Mouse (Mus musculus): ENCODE measurements around the gene Zfp91. TPM values are rescaled to one million over a fixed set of nuclear protein-coding genes. Genes with fewer than 3 reads are reported as not detected.
"Not testable (repeated sequence)": the region's sequence is repeated elsewhere in the genome, so short reads cannot be mapped to it uniquely, and the experiment has no call there.

The Zfp91 gene
- total and polyA plus RNA-seq, 3 experiments = 11.5 to 81.0 (median 75.0) TPM

- DNase-seq = peak; percentile 97
Measured at GRCm38 (mm10) chr19:12794056-12795044, 1.6 kb downstream of the Zfp91 start.

- no peak for DNase-seq
Measured at GRCm38 (mm10) chr19:12792374-12792773, 3.6 kb downstream of the Zfp91 start.

GRCm38 (mm10) chr19:12787721-12788120 is 8.2 kb downstream of the Zfp91 start:
- no peak for DNase-seq

- no peak for DNase-seq
Measured at GRCm38 (mm10) chr19:12786803-12787395, 9.0 kb downstream of the Zfp91 start.

- no peak for DNase-seq
Measured at GRCm38 (mm10) chr19:12780437-12780836, 15.5 kb downstream of the Zfp91 start.

- DNase-seq = peak; percentile 45
Measured at GRCm38 (mm10) chr19:12770888-12771287, 25.0 kb downstream of the Zfp91 start.

- no peak for DNase-seq
Measured at GRCm38 (mm10) chr19:12765308-12765707, 30.6 kb downstream of the Zfp91 start, which contains the start of gene Cntf. TSS of gene Cntf (minus strand) at chr19:12765632.

- DNase-seq = no peak
Measured at GRCm38 (mm10) chr19:12762212-12763130, 33.5 kb downstream of the Zfp91 start.

GRCm38 (mm10) chr19:12759656-12760055 is 36.3 kb downstream of the Zfp91 start:
- DNase-seq = peak; percentile 78

- no peak for DNase-seq
Measured at GRCm38 (mm10) chr19:12758936-12759478, 36.9 kb downstream of the Zfp91 start.

- DNase-seq = no peak
Measured at GRCm38 (mm10) chr19:12756286-12756685, 39.6 kb downstream of the Zfp91 start.

- no peak for DNase-seq
Measured at GRCm38 (mm10) chr19:12731950-12732349, 64.0 kb downstream of the Zfp91 start.

- no peak for DNase-seq
Measured at GRCm38 (mm10) chr19:12731036-12731435, 64.9 kb downstream of the Zfp91 start.

- DNase-seq = peak; percentile 18
Measured at GRCm38 (mm10) chr19:12725851-12726250, 70.1 kb downstream of the Zfp91 start.

GRCm38 (mm10) chr19:12722308-12722707 is 73.6 kb downstream of the Zfp91 start:
- peak; percentile 58 for DNase-seq

GRCm38 (mm10) chr19:12721596-12721995 is 74.3 kb downstream of the Zfp91 start:
- DNase-seq = not testable (repeated sequence)

GRCm38 (mm10) chr19:12720919-12721318 is 75.0 kb downstream of the Zfp91 start:
- DNase-seq = not testable (repeated sequence)

- DNase-seq = no peak
Measured at GRCm38 (mm10) chr19:12720463-12720862, 75.5 kb downstream of the Zfp91 start.

GRCm38 (mm10) chr19:12719189-12719588 is 76.7 kb downstream of the Zfp91 start:
- no peak for DNase-seq

Measured in adrenal gland, adult 2 months (tissue).